Mouse (Mus musculus): ENCODE data around the gene Bmpr1a.

GRCm38 (mm10) chr14:34363490-34364253 is 139.5 kb downstream of the Bmpr1a start:
- TF ChIP-seq CTCF (IDR thresholded peaks at IDR 0.05; ENCODE audit: extremely low read depth, insufficient read length, insufficient replicate concordance, low read depth, low read length): peak; percentile 71
- TF ChIP-seq POLR2A (IDR thresholded peaks at IDR 0.05; ENCODE audit: low read depth, low read length): peak; percentile 50; the same call in 1 of the 2 replicates

Data from small intestine, adult 2 months (tissue).